Mouse (Mus musculus) small intestine, adult 2 months (tissue): ENCODE data around the gene Degs1. TPM values are rescaled to one million over a fixed set of nuclear protein-coding genes. Genes with fewer than 3 reads are reported as not detected.

ENCODE experiments used
- H3K27ac ChIP-seq: fragments of 200-500 bp; 2 replicates; pipeline ENCODE4 v1.5.1; 2012; ENCODE audit warnings: low read depth, low read length, control low read depth, inconsistent platforms; ENCODE audit not compliant: insufficient read depth
- H3K27me3 ChIP-seq: fragments of 200-500 bp; 2 replicates; pipeline ENCODE4 v1.6.1; 2012; ENCODE audit warnings: mild to moderate bottlenecking, moderate library complexity, low read length, inconsistent platforms; ENCODE audit not compliant: control insufficient read depth, insufficient read depth
- H3K36me3 ChIP-seq: fragments of 200-500 bp; 2 replicates; pipeline ENCODE4 v1.6.1; 2012; ENCODE audit warnings: mild to moderate bottlenecking, low read length, control low read depth, inconsistent platforms; ENCODE audit not compliant: control insufficient read depth, insufficient read depth
- H3K4me1 ChIP-seq: fragments of 200-500 bp; 2 replicates; pipeline ENCODE4 v1.6.1; 2012; ENCODE audit warnings: low read length, inconsistent platforms, mixed read lengths; ENCODE audit not compliant: control insufficient read depth, insufficient read depth, insufficient read length
- H3K4me3 ChIP-seq: fragments of 200-500 bp; 2 replicates; pipeline ENCODE4 v1.5.1; 2012; ENCODE audit warnings: low read depth, mild to moderate bottlenecking, control low read depth, inconsistent platforms, low read length, moderate library complexity
- CTCF ChIP-seq: fragments of 200-500 bp; IDR thresholded peaks from 2 replicates; pipeline ENCODE4 v1.5.1; 2012; ENCODE audit warnings: low read depth, mild to moderate bottlenecking, control low read depth, inconsistent platforms, low read length, moderate library complexity, mixed read lengths; ENCODE audit not compliant: insufficient replicate concordance, insufficient read length; ENCODE audit errors: extremely low read depth
- POLR2A ChIP-seq: fragments of 200-500 bp; IDR thresholded peaks from 2 replicates; pipeline ENCODE4 v1.6.1; 2012; ENCODE audit warnings: low read depth, mild to moderate bottlenecking, control low read depth, inconsistent platforms, low read length, moderate library complexity
- WGBS: fragments of 180-500 bp; shearing (Covaris S2); methylation state at CpG from one replicate; pipeline ENCODE4 v1.1.7; 2018; 5-methylcytosine and 5-hydroxymethylcytosine counted together
- polyA plus RNA-seq: library from polyadenylated mRNA; depleted of rRNA; stranded (reverse); fragments of >200 nt; gene quantifications from 2 replicates; pipeline ENCODE4 v1.2.3, GENCODE M21; 2012; rRNA removed

Degs1 gene
- polyA plus RNA-seq, 1 experiment: 14.1 TPM

DNA sequence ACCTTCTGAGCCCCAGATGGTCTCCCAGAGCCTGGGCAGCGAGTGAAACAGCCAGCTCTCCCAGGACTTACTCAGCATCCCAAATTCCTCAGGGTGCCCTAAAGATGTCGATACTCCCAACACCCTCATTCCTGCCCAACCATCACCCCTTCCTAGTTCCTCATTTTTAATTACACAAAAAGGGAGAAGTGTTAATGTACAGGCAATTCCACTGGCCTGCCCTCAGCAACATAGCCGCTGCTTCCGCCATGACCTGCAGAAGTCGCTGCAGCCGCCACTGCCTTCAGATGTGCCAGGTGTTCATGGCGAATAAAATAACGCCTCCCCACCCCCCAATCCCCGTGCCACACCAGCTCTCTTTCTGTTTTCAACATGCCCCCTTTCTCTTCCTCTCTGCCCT, 56.3 kb downstream of the Degs1 start:
- no peak for TF ChIP-seq CTCF
- no peak for TF ChIP-seq POLR2A
- Histone ChIP-seq H3K27me3 (no peaks in the 10 kb centered on the region), H3K4me1 (no peaks in the 10 kb centered on the region), H3K27ac (no peak overlapping the region), H3K36me3 (no peaks in the 10 kb centered on the region), H3K4me3 (no peak overlapping the region)
- 95% methylated on average over 9 of the region's 9 CpGs for WGBS

Other genes starting within 250 kb of the Degs1 start
- gene Srp9, start 158.1 kb downstream of the Degs1 start, polyA plus RNA-seq: 14.6 and 23.5 TPM in 2 replicates
- gene Vmn1r1, start 118.3 kb downstream of the Degs1 start, polyA plus RNA-seq: not detected in 2 replicates
- 6.4 and 8.0 TPM in 2 replicates for gene Fbxo28, start 58.8 kb upstream of the Degs1 start, polyA plus RNA-seq
- gene Trp53bp2, start 126.4 kb upstream of the Degs1 start, polyA plus RNA-seq: 12.4 and 22.4 TPM in 2 replicates
- 6.6 and 6.7 TPM in 2 replicates for gene Capn2, start 234.8 kb upstream of the Degs1 start, polyA plus RNA-seq